Mouse (Mus musculus): ENCODE data around the gene Rapgef2. TPM values are rescaled to one million over a fixed set of nuclear protein-coding genes. Genes with fewer than 3 reads are reported as not detected.

Gene Rapgef2
- total RNA-seq, 2 experiments from 2014 or later = 34.3 to 34.5 TPM

DNA sequence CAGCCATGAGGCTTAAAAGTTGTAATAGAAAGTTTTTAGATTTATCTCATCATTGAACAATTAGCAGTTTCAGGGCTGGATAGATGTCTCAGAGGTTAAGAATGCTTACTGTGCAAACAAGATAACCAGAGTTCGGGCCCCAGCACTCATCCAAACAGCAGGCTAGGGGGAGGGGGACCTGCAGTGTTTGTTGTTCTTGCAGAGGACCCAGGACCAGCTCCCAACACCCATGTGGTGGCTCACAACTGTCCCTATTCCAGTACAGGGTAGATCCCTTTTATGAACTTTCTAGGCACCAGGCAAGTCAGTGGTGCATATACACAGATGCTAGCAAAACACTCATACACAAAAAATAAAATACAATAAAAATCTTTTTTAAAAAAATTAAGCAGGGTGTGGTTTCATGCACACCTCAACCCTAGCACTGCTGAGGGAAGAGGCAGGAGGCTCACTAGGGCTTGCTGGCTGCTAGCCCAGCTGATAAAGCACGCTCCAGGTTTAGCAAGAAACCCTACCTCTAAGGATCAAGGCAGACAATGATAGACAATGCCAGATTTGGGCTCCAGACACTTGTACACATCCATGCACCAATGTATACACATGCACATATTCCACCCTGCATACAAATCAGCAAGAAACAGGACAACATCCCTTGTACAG is 118.0 kb downstream of the Rapgef2 start:
- no peak for DNase-seq

DNA sequence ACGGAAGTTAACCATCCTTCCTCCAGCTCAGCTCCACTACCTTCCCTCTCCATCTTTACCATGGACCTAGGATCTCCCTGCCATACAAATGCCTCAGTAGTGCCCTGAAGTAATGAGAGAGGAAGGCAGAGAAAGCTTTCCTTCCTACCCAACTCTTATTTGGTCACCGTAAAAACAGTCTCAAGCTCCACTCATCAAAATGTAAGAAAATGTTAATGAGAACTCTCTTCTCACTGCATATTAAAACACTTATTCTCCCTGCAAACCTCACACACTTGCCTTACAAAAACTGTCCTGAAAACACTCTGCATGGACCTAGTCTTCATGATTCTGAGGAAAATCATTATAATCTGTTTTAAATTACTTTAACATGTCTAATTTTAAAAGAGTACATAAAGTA is 118.7 kb downstream of the Rapgef2 start:
- DNase-seq = no peak

DNA sequence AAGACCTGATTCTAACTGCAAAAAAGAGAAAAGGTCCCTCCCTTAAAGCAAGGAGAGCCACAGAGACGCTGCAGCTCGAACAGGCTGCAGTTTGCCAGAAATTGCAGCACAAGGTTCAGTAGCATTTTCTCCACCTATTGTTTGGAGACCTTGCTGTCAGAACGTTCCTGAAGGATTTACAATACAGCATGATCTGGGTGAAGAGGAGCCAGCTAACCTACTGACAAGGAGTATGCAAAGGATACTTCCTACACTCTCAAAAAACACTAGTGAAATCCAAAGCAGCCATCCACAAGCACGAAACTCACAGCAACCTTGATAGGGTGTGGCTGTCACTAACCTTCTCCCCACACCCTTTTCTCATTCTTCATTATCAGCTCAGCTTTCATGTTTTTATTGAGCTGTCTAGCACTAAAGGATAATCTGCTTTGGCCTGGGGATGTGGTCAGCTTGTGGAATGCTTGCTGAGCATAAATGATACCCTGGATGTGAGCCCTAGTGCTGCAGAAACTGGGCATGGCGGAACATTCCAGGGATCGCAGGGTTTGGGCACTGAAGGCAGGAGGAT is 124.4 kb downstream of the Rapgef2 start:
- peak; percentile 44 to 58 for DNase-seq

DNA sequence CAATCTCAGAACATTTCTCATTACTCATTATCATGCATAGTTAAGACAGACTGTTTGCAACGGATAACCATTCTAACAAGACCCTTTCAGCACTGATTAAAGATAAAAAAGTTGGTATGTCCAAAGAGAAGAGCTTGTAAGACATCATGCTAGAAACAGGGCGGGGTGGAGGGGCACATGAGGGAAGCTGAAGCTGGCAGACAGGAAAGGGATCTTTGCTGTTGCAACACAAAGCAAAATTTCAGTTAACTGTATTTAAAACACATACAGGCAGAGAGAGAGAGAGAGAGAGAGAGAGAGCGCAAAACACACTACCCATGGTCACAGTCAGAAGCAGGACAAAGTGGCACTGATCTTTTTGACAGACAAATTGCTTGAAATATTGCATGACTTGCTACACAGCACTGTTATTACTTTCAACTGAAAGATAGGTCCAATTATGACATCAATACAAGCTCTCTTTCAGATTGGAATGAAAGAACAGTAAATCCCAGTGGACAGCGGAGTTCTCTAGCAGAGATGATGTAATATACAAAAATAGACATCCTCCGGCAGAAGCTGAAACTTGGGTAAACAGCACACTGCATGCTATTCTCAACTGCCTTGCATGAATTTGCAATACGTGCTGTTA is 125.1 kb downstream of the Rapgef2 start:
- peak; percentile 60 to 79 for DNase-seq

DNA sequence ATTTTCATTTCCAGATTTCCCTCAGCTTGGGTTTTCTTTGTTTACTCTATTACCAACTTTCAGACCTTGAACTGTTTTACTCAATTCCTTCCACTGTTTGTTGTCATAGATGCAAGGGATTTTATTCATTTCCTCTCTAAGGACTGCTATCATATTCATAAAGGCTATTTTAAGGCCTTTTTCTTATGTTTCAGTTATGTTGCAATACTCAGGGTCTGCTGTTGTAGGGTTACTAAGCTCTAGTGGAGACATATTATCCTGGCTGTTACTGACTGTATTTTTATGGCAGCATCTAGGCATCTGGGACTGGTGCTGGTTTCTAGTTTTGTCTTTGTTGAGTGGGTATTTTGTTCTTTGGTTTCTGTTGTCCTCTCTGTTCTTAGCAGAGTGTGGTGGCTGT is 128.1 kb downstream of the Rapgef2 start:
- no peak for DNase-seq

DNA sequence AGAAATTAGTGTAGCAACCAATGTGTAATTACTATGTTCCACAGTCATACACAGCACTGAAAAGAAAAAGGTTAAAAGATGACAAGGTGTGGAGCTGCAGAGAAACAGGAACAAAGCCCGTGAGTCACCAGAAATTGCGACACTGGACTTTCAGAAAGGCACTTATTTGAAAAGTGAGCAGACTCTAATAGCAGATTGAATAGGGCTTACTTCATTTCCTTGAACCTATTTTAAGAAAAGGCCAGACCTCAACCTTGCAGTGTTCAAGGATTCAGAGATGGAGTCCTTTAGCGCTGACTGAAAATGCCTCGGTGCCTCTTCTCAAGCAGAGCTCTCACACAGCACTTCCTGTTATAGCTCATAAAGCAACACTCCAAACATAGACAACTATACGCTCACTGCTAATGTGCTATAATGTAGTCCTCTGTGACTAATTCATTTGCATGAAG is 133.3 kb downstream of the Rapgef2 start:
- DNase-seq = peak in 1 of 2 experiments; percentile 59

DNA sequence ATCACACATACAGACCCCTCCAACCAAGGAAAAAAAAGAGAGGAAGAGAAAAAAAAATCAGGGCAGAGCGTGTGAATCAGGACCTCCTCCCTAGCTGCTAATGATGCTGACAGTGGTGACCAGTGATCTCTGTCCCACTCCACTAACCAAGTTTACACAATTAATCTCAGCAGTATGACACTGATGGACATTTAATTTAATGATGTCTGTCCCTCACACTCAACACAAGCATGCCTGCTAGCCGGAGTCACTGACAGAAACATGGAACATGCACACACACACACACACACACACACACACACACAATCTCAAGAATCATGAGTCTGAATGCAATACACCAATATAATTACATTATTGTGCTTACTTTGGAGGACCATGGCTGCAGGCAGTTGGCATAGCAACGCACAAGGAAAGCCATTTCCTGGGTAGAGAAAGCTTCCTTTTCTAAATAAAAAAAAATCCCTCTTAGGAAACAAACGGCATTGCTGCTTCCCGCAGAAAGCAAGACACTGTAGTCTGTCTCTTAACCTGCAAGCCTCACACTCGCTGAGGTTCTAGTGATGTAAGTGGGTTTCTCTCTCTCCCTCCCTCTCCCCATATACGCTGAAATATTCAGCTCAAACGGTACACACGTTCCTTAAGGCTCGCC is 140.8 kb downstream of the Rapgef2 start:
- no peak for DNase-seq

DNA sequence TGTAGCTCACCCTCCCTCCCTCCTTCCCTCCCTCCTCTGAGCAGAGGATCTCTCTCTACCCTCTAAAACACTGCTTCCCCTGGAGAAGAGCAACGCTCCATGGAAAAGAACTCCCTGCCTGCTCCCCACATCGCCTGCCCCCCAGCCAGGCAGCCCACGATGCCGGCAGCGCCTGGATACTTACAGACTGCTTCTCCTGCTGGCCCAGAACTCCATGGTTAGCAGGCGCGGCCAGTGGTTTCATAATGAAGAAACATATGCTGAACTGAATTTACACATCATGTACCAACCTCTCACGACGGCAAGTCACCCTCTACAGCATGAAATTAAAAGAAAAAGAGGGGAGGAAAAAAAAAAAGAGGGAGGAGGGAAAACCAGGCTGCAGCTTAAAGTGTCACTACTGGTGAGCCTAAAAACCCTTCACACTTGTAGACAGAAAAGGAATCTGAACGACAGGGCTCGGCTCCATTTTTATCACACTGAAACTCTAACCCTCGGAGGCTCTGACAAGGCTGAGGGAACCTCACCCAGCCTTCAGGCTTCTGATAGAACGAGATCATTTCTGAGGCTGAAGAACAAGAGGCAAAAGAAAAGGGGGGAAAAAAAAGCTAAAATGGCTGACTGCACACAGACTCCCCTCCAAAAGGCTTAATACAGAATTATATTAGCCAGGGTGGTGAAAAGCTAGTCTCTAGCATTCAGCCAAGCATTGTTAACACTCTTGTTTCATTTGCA is 141.5 kb downstream of the Rapgef2 start:
- peak in 1 of 2 experiments; percentile 50 for DNase-seq

DNA sequence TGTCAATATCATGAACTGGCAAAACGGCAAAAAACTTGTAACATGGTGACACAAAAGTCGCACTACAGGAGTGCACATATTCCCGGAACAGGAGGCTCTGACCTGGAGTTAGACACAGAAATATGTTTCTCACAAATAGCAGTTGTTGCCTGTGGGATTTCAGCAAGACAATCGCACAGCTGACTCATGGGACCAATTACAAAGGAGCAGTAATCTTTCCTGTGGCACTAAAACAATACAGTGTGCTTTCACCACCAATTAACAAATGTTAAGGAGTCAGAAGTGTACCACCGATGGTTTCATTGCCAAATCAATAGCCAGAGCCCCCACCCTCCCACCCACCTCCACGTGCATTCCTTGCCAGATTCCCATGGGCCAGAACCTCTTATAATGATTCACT is 142.2 kb downstream of the Rapgef2 start:
- DNase-seq = no peak

DNA sequence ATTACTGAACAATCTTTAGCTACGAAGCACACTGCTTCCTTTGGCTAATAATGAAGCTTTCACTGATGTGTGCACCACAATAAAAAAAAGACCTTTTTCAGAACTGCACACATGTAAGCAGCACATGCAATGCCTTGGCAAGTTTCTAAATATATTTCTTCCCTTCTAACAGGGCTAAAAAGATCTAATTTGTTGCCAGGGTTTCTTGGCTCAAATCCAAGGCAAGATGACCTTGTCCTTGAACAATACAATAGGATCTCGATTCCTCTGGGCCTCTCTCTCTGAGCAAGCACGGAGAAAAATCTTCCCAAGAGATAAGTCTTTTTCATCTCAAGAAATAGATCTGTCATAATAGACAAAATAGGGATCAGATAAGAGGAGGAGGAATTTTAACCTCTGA is 147.1 kb downstream of the Rapgef2 start:
- DNase-seq = peak; percentile 63 to 74

DNA sequence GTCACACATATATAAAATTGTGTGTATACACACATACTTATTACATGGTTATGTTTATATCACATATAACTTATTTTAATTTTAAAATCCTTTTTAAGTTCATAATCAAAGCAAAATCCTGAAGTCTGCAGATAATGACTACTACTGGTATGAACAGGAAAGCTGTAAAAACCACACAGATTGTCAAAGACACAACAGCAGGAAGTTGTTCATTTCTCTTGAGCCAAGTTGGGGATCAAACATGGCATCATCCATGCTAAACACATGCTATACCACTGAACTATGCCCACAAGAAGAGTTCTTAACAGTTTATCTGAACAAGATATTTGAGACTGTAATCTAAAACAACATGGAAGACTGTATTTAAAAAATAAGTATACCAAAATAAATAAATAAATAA is 147.7 kb downstream of the Rapgef2 start:
- no peak for DNase-seq

DNA sequence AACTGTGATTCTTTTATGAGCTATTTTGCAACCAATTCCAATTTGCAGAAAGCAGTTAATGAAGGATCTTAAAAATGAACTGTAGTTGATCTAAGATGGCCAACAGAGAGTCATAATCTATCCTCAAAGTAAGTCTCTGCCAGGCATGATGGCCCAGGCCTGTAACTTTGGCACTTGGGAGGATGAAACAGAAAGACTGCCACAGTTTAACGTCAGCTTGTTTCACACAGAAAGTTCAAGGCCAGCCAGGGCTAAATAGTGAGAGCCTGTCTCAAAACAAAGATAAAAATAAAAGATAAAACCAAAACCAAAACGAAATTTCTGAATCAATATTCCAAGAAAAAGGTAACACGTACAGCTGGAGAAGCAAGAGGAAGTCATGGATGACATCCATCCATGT is 155.3 kb downstream of the Rapgef2 start:
- no peak for DNase-seq

DNA sequence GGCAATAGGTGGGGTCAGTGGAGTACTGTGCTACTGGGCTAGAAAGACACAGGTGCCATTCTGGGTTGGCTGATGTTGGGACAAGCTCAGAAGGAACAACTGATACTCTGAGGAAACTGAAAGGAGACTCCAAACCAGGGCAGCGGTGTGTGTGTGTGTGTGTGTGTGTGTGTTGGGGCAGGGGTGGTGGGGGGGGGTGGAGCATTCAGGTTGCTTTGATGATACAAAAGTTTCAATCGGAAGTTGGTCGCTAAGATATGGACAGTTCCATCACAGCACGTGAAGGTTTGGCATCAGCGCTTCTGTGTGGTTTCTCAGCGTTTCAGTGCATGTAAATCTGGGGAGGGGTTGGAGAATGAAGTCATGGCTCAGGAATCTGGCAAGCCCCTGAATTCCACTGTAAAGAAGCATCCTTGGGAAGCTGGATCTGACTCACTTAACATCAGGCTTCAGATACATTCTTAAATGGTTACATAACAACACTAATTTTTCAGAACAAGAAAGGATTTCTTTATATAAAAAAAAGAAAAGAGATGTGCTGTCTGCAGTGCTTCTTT is 157.2 kb downstream of the Rapgef2 start:
- no peak for DNase-seq

DNA sequence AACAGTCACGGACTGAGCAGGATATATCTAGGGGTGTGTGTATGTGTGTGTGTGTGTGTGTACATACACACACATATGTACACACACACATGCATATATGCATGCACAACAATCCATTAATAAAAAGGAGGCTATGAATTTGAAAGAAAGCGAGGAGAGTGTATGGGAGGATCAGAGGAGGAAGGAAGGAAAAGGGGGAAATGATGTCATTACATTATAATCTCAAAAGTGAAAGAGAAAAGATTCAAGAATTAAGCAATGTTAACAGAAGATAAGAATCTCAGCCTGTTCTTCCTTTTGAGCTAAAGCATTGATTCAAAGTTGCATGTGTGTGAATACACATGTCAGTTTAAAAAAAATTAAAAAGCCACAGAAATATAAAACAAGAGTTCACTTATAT is 158.5 kb downstream of the Rapgef2 start:
- no peak for DNase-seq

DNA sequence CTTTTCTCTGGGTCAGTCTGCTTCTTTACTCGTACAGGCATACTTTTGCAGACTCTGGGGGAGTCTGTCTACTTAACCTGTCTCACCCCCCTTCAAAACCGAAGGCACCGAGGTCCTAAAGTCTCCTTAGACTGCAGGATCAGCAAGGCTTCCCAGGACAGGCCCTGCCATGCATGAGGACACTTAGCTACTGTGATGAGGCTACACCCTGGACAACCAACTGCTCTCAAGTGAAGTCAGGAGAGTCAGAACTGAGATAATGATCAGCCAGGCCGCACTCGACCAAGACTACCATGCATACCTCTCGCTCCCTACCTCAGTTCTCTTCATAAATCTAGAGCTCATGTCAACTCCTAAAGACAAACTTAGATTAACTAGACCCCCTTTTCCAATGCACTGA is 159.5 kb downstream of the Rapgef2 start:
- DNase-seq = no peak

DNA sequence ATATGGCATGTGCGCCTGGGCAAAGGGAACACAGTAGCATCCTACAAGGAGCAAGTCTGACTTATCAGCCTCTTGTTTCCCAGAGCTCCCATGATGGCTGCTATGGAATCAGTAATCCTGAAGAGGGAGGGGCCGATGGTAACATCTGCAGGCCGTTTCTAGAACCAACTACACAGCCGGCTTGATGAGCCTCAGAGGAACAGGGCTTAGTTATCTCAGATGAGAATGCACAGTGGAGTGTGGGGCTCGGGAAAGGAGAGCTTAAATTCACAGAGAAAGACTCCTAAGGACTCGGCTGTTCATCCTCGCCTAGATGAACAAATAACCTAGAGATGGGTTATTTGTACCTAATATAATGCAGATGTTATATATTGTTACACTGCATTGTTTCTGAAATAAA is 164.9 kb downstream of the Rapgef2 start:
- DNase-seq = no peak

DNA sequence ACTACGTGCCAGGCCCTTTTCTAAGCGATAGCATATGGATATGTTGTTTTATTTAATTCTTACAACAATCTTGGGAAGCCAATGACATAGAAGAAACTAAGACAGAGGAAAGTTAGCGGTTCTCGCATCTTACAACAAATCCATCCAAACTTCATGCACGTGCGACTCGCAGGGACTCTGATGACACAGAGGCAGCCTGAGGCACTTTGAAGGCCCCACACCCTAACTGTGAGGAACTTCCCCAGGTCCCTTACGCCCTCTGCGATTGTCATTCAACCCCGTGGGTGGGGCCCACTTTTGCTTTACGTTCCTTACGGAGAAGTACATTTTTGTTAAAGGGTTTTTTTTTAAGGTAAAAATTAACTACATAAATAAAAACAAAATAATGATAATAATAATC is 166.3 kb downstream of the Rapgef2 start:
- no peak for DNase-seq

DNA sequence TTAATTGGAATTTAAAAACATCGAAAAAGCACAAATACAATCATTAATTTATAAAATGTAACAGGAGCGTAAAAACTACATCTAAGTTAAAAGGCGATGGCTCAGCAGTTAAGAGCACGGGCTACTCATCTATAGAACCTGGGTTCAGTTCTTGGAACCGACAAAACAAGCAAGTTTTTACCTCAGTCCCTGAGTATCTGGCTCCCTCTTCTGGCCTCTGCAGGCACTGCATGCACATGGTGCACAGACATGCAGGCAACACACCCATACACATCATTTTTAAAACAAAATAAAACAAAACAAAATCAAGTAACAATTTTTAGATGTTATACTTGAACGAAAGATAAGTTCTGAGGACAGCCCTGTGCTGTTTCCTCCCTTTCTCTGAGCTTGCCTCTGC is 176.2 kb downstream of the Rapgef2 start:
- DNase-seq = no peak

DNA sequence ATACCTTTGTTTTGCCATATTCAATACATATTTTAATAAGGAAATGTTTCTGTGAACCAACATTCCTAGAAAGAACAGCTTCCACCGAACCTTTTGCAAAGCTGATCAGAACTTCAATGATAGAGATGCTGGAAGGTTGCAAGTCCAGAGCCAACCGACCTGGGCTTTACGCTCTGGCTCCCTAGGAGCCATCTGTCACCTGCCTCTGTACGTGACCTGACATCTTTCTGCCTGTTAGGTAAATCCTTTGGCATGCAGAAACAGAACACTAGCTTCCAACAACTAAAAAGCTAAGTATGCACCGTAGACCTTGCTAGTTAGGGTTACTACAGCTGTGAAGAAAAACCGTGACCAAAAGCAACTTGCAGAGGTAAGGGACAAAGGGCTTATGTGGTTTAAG is 178.1 kb downstream of the Rapgef2 start:
- DNase-seq = no peak

DNA sequence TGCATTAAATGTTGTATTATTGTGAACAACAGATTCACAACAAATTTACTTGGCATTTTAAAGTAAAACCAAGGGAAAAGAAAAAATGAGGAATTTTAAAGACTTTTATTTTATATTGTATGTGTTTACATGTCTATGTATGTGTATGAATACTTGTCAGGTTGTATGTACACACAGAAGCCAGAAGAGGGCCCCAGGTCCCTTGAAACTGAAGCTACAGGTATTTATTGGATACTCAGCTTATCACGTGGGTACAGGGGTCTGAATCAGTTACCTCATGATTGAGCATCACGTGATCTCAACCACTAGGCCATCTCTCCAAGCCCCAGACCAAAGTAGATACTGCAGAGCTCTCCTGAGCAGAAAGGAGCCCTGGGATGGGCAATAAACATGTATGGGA is 180.0 kb downstream of the Rapgef2 start:
- no peak for DNase-seq

DNA sequence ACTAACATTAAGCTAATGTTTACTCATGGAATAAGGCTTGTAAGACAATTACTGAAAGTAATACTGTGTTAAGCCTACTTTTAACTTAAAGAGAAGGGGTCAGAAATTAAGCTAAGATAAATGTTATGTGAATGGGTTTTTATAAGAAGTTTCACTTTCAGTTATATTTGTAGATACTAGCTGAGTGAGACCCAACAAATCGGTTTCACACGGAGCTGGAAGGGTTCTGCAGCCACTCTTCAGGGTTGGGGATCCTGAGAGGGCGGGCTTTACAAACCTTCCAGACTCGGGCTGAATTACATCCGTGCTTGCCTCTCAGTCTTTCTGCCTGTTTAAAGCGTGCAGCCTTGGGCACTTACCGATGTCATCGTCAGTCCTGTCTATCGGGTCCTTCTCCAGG is 182.7 kb downstream of the Rapgef2 start:
- DNase-seq = no peak

DNA sequence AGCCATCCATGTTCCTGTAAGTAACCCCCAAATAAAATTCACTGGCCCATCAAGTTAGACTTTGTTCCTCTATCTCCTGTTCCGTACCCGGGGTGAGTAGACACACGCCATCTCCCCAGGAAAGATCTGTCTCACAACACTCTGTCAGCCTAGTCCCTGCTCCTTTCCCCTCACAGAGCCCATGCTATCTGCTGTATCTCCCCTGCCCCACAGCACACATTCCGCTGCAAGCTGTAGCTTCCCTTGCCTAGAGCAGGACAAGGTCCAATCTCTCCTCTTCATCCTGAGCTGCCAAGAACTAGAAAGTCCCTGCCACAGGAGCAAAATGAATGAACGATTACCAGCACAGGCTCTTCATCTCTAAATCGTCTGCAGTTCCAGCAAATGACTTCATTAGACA is 184.6 kb downstream of the Rapgef2 start:
- DNase-seq = no peak
